Mouse (Mus musculus) ES-Bruce4 (cell line): Measurements from ENCODE around the gene Zfp879.

Experiments used
- CTCF ChIP-seq: IDR thresholded peaks from one replicate; pipeline ENCODE4 v1.8.1; 2011; ENCODE audit warnings: low read depth, low read length
- EP300 ChIP-seq: IDR thresholded peaks from 2 replicates; pipeline ENCODE4 v1.6.1; 2011; ENCODE audit warnings: low read depth, low read length; ENCODE audit not compliant: insufficient read depth
- POLR2A ChIP-seq: IDR thresholded peaks from one replicate; pipeline ENCODE4 v1.8.1; 2011; ENCODE audit warnings: low read length; ENCODE audit not compliant: insufficient read depth

DNA sequence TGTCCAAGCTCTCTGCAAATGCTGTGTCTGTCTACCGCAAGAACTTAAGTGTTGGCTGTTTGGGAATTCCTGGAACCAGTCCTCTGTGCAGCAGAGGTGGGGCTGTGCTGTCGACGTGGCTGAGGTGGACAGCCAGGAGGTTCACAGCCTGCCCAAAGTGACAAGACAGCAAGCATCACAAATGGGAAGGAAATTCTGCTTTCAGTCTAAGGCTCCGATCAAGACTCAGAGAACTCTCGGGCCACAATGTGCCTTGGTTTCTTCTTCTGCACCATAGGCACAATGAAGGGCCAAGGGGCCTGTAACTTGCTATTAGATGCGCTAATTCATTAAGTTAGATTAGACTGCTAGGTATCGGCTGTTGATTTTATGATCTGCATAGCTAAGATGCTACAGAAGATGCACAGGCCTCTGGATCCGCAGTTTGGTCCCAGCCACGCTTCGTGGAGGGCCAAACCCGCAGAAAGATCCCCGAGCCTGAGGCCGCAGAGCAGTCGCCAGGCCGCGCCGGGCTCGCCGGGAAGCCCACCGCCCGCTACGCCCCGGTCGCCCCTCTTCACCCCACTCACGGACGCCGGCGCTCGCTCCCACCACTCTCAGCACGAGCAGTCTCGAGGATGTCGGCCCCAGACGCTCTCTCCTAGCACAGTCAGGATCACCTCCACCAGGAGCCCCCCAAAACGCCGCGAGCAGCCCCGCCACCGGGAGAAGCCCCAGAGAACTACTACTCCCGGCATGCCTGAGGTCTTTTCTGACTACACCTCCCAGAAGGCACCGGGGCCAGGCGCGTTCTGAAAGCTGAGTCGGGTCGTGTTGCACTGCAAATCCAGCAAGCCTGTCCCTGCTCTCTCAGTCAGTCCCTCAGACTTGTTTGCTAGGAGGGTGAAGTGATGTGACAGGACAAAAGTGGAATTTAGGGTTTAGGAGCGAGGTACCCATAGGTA is 14.1 kb downstream of the Zfp879 start, which contains the start of gene Zfp354c:
- TF ChIP-seq CTCF (no peak), POLR2A (peak; percentile 39), EP300 (no peak)
